Mouse (Mus musculus): ENCODE measurements around the gene Mpp5. TPM values are rescaled to one million over a fixed set of nuclear protein-coding genes. Genes with fewer than 3 reads are reported as not detected.
A peak's percentile ranks its signal among the peaks of the same experiment; 100 is the strongest.

Mpp5 gene
- polyA plus RNA-seq (2015; fragmentation: Nextera tagmentation; extraction: Ambion mirVana): 26.9 and 36.0 TPM in 2 replicates

DNA sequence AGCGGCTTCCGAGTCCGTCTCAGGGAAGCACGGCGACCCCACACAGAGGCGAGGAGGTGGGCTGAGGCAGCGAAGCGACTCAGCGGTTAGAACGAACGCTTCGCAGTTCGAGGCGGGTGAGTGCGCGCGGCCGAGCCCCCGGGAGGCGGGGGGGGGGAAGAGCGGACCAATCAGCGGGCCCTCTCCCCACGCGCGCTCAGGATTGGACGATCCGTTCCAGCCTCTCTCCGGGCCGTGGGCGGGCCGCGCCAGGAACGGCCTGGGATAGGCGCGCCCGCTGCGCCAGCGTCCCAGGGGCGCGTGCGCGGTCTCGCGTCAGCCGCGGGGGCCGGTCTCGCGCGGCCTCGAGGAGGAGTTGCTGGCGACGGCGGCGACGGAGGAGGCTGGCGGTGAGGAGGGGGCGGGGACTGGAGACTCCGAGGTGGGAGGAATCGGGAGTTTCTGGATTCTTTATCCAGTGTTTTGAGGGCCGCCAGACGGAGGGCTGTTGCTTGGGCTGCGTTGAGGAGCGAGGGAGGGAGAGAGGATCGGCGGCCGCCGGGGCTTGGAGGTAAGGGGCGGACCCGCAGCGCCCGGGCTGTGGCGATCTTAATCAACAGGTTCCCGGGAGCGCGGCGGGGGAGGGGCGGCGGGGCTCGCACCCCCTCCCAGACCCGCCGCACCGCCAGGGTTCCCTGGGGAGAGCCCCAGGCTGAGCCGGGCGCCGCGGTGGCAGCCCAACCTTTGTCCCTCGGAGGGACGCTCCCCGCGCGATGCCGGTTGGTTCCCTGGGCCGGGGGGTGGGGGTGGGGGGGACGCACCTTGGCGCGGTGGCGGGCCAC, at the start of gene Mpp5:
TSS of gene Mpp5 (plus strand) at position 351 of the 821 bp plus-strand sequence.
- Histone ChIP-seq H3K9me3 (ENCODE audit: low read length) (no peaks in the 10 kb centered on the region), H3K36me3 (ENCODE audit: insufficient read depth, low read length) (no peaks in the 10 kb centered on the region), H3K9ac (replicated peaks; ENCODE audit: low read depth) (peak within 1 kb of the TSS; percentile 87), H3K4me3 (ENCODE audit: low read depth, low read length) (peak within 1 kb of the TSS; percentile 93), H3K4me1 (ENCODE audit: insufficient read depth, low read depth, low read length) (peaks cover 4% of the 10 kb centered on the region; the same call in 1 of the 2 replicates), H3K4me2 (replicated peaks; ENCODE audit: low read depth, low read length) (peak within 1 kb of the TSS; percentile 71), H3K27me3 (replicated peaks; ENCODE audit: insufficient read depth, low read length) (no peaks in the 10 kb centered on the region), H3K27ac (ENCODE audit: low read length) (peak within 1 kb of the TSS; percentile 97)
- no peak for TF ChIP-seq CTCF (IDR thresholded peaks at IDR 0.05)
- no peak for TF ChIP-seq EP300 (IDR thresholded peaks at IDR 0.05)
- ATAC-seq (peak; percentile 99), DNase-seq (ENCODE audit: low spot score) (peak; percentile 99)
- WGBS: under 1% methylated on average over 63 of the region's 98 CpGs

DNA sequence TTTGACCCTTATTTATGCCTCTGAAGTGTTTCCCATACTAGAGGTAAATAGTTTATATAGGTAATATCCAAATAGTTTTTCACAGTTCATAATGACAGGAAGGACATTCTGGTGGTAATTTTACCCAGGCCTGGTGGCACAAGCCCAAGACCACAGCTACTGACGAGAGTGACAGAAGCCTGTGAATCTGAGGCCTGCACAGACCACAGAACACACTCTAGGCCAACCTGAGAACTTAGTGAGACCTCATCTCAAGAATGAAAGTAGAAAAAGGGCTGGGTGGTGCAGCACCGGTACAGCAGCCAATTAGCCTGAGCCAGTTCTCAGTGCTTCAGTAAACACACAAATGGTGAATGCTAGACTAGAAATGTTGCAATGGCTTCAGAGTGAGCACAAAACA, 30.9 kb upstream of the Mpp5 start:
- H3K27ac ChIP-seq (ENCODE audit: low read length): no peak overlapping the region
- TF ChIP-seq EP300 (IDR thresholded peaks at IDR 0.05) (no peak), CTCF (IDR thresholded peaks at IDR 0.05) (no peak)
- no peaks in the 10 kb centered on the region for H3K9me3 ChIP-seq (ENCODE audit: low read length)
- no peak overlapping the region for H3K4me2 ChIP-seq (replicated peaks; ENCODE audit: low read depth, low read length)
- no peak overlapping the region for H3K9ac ChIP-seq (replicated peaks; ENCODE audit: low read depth)
- DNase-seq (ENCODE audit: low spot score) (no peak), ATAC-seq (no peak)
- H3K36me3 ChIP-seq (ENCODE audit: insufficient read depth, low read length): no peaks in the 10 kb centered on the region
- no peak overlapping the region for H3K4me3 ChIP-seq (ENCODE audit: low read depth, low read length)
- WGBS: 66% methylated on average over 2 of the region's 2 CpGs
- no peaks in the 10 kb centered on the region for H3K27me3 ChIP-seq (replicated peaks; ENCODE audit: insufficient read depth, low read length)
- no peaks in the 10 kb centered on the region for H3K4me1 ChIP-seq (ENCODE audit: insufficient read depth, low read depth, low read length)

DNA sequence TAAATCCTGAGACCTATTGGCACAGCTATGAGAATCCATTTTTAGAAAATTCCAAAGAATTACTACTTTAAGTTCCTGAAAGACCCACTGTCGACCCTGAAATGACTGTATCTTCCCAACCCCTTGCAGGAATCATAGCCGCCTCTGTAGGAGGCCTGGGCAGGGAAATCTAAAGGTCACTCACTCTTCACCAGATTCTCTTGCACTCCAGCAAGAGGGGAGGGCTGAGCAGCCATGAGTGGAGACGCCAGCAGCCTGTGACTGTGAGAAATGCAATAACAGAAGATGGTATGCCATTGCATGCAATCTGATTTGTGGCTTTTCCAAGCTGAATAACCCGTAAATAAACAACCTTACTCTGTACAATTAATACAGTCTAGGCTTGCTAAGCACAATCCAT, 21.0 kb upstream of the Mpp5 start:
- no peaks in the 10 kb centered on the region for H3K36me3 ChIP-seq (ENCODE audit: insufficient read depth, low read length)
- no peak overlapping the region for H3K4me3 ChIP-seq (ENCODE audit: low read depth, low read length)
- no peak overlapping the region for H3K9ac ChIP-seq (replicated peaks; ENCODE audit: low read depth)
- 40% methylated on average over 4 of the region's 4 CpGs for WGBS
- H3K9me3 ChIP-seq (ENCODE audit: low read length): no peaks in the 10 kb centered on the region
- no peak for ATAC-seq
- TF ChIP-seq CTCF (IDR thresholded peaks at IDR 0.05) (no peak), EP300 (IDR thresholded peaks at IDR 0.05) (no peak)
- H3K4me2 ChIP-seq (replicated peaks; ENCODE audit: low read depth, low read length): no peak overlapping the region
- no peaks in the 10 kb centered on the region for H3K27me3 ChIP-seq (replicated peaks; ENCODE audit: insufficient read depth, low read length)
- no peak for DNase-seq (ENCODE audit: low spot score)
- no peak overlapping the region for H3K27ac ChIP-seq (ENCODE audit: low read length)
- no peaks in the 10 kb centered on the region for H3K4me1 ChIP-seq (ENCODE audit: insufficient read depth, low read depth, low read length)

DNA sequence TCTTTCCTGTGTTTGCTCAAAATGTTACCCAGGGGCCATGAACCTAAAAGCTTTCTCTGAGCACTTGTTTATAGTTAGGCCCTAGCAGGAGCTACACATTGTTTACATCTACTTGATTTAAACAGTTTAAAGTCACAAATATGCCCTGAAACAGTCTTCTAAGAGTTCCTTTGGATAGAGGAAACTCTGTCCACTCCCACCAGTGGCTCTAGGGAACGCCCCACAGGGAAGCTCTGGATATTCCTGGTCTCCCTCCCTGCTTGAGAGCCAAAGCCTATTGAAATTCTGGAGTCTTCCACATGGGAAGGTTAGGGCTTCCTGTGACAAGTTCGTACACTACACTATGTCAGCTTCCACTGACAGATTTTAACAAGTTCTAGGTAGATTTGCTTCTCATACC, 9.1 kb upstream of the Mpp5 start:
- Histone ChIP-seq H3K27me3 (replicated peaks; ENCODE audit: insufficient read depth, low read length) (no peaks in the 10 kb centered on the region), H3K4me2 (replicated peaks; ENCODE audit: low read depth, low read length) (no peak overlapping the region), H3K9me3 (ENCODE audit: low read length) (no peaks in the 10 kb centered on the region), H3K4me3 (ENCODE audit: low read depth, low read length) (no peak overlapping the region), H3K36me3 (ENCODE audit: insufficient read depth, low read length) (no peaks in the 10 kb centered on the region), H3K4me1 (ENCODE audit: insufficient read depth, low read depth, low read length) (no peaks in the 10 kb centered on the region), H3K9ac (replicated peaks; ENCODE audit: low read depth) (no peak overlapping the region), H3K27ac (ENCODE audit: low read length) (no peak overlapping the region)
- ATAC-seq (no peak), DNase-seq (ENCODE audit: low spot score) (no peak)
- 34% methylated on average over 2 of the region's 2 CpGs for WGBS
- no peak for TF ChIP-seq CTCF (IDR thresholded peaks at IDR 0.05)

DNA sequence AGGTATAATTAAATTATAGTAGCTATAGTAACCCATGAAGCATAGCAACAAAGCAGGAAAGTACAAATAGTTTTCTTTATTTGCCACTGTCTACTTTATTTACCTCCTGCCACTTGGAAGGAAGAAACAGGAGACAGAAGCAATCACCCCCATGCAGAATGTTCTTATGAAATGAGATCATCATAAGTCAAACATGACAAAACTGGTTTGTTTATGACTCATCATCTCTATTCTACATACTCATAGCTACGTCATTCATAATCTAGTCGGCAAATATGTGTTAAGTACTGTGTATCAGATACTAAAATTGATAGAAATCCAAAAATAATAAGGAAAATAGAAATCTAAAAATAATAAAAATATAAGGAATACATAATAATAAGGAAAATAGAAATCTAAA, 8.4 kb upstream of the Mpp5 start:
- Histone ChIP-seq H3K27ac (ENCODE audit: low read length) (no peak overlapping the region), H3K4me1 (ENCODE audit: insufficient read depth, low read depth, low read length) (no peaks in the 10 kb centered on the region), H3K36me3 (ENCODE audit: insufficient read depth, low read length) (no peaks in the 10 kb centered on the region), H3K4me2 (replicated peaks; ENCODE audit: low read depth, low read length) (no peak overlapping the region), H3K27me3 (replicated peaks; ENCODE audit: insufficient read depth, low read length) (no peaks in the 10 kb centered on the region), H3K9me3 (ENCODE audit: low read length) (no peaks in the 10 kb centered on the region), H3K9ac (replicated peaks; ENCODE audit: low read depth) (no peak overlapping the region), H3K4me3 (ENCODE audit: low read depth, low read length) (no peak overlapping the region)
- DNase-seq (ENCODE audit: low spot score) (no peak), ATAC-seq (no peak)
- no peak for TF ChIP-seq EP300 (IDR thresholded peaks at IDR 0.05)
- no peak for TF ChIP-seq CTCF (IDR thresholded peaks at IDR 0.05)
- WGBS: 79% methylated on average over 2 of the region's 2 CpGs

- no peak for TF ChIP-seq EP300 (IDR thresholded peaks at IDR 0.05)
- TF ChIP-seq CTCF (IDR thresholded peaks at IDR 0.05): no peak
- Histone ChIP-seq H3K4me1 (ENCODE audit: insufficient read depth, low read depth, low read length) (peaks cover 4% of the 10 kb centered on the region; the same call in 1 of the 2 replicates), H3K4me3 (ENCODE audit: low read depth, low read length) (no peak overlapping the region), H3K9me3 (ENCODE audit: low read length) (no peaks in the 10 kb centered on the region), H3K4me2 (replicated peaks; ENCODE audit: low read depth, low read length) (no peak overlapping the region), H3K27ac (ENCODE audit: low read length) (no peak overlapping the region), H3K36me3 (ENCODE audit: insufficient read depth, low read length) (no peaks in the 10 kb centered on the region), H3K27me3 (replicated peaks; ENCODE audit: insufficient read depth, low read length) (no peaks in the 10 kb centered on the region), H3K9ac (replicated peaks; ENCODE audit: low read depth) (no peak overlapping the region)
- no peak for DNase-seq (ENCODE audit: low spot score)
- WGBS: 77% methylated on average over 6 of the region's 6 CpGs
- ATAC-seq: no peak
These were observed 2.5 kb upstream of the Mpp5 start for GRCm38 (mm10) chr12:78746226-78746625.

Data from lung, postnatal 0 days (tissue).